Mouse (Mus musculus) ES-Bruce4 (cell line): Measurements from ENCODE around the gene Cfap97d1.

Source experiments
- CTCF ChIP-seq: IDR thresholded peaks from one replicate; pipeline ENCODE4 v1.8.1; 2011; ENCODE audit warnings: low read depth, low read length
- EP300 ChIP-seq: IDR thresholded peaks from 2 replicates; pipeline ENCODE4 v1.6.1; 2011; ENCODE audit warnings: low read depth, low read length; ENCODE audit not compliant: insufficient read depth
- POLR2A ChIP-seq: IDR thresholded peaks from one replicate; pipeline ENCODE4 v1.8.1; 2011; ENCODE audit warnings: low read length; ENCODE audit not compliant: insufficient read depth

DNA sequence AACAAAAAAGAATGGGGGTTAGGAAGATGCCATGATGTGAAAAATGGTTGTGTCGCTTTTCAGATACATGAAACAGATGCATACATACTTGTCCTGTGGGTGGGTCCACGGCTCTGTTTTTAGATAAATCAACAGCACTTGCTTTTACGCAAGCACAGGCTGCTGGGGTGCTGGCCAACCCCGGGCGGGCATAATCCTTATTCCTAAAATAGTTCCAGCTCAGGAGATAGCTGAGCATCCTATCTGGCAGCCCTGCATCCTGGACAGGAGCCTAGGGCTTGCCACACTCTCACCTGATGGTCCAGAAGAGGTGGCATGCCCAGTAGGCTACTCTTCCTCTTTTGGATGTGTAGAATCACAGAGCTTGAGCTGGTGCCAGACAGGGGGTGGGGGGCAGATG lies 34.1 kb upstream of the Cfap97d1 start:
- TF ChIP-seq CTCF (no peak), POLR2A (no peak), EP300 (no peak)
